Mouse (Mus musculus): Measurements from ENCODE around the gene Shc2.

DNA sequence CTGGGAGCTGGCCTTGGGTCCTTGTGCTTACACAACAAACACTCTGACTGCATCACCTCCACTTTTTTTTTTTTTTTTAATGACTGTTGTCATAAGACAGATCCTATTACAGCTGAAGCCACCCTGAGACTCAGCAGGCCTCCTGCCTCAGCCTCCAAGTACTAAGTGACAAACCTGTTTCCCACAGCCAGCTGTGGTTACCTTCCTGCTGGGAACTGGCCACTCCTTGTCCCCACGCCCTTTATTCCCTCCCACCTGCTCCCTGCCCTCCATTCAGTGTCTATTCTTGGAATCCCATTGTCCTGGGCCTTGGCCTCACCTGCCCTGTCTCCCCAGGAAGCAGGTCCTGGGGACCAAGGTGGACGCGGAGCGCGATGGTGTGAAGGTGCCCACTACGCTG lies 49.8 kb upstream of the Shc2 start:
- no peak for TF ChIP-seq CTCF (IDR thresholded peaks at IDR 0.05; ENCODE audit: extremely low read depth, insufficient read length, insufficient replicate concordance, low read depth, low read length)
- no peak for TF ChIP-seq POLR2A (IDR thresholded peaks at IDR 0.05; ENCODE audit: low read depth, low read length)
